8 mouse cellular contexts compared by ENCODE assay signal in the genomic region with DNA sequence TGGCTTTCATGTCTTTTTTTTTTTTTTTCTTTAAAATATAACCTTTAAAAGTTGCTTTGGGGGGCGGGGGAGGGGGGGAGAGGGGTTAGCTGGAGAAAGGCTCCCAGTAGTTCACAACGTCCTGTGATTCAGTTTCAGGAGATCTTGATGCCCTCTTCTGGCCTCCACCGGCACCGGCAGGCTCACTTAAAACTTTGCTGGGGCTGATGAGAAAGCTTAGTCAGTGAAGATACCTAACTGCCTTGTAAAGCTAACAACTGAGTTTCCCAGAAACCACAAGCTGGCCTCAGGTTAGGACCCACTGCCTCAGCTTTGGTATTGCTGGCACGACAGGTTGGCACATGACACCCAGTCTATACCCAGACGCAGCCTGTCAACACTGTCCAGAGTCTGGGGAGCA. TPM values are rescaled to one million over a fixed set of nuclear protein-coding genes. Genes with fewer than 3 reads are reported as not detected.
DNase-seq lines count a peak whose midpoint lies in the region; ATAC-seq and TF ChIP-seq lines count a peak whose summit lies in the region.

No protein-coding gene starts in this region.

- peaks cover 29% of the 10 kb centered on the region for H3K27me3 ChIP-seq in stomach, embryonic 15.5 days (replicated peaks)
- H3K27me3 ChIP-seq in hindbrain, embryonic 16.5 days (replicated peaks; ENCODE audit: control insufficient read depth, insufficient read depth, low read length): peaks cover 37% of the 10 kb centered on the region

- H3K36me3 ChIP-seq in stomach, embryonic 15.5 days: no peaks in the 10 kb centered on the region
- no peaks in the 10 kb centered on the region for H3K36me3 ChIP-seq in hindbrain, embryonic 16.5 days (ENCODE audit: control insufficient read depth, insufficient read depth, low read length)

- no peak overlapping the region for H3K27ac ChIP-seq in gastrocnemius, adult 2 months
- no peak overlapping the region for H3K27ac ChIP-seq in stomach, embryonic 15.5 days
- H3K27ac ChIP-seq in hindbrain, embryonic 16.5 days (ENCODE audit: low read depth, low read length): no peak overlapping the region

- peaks cover 19% of the 10 kb centered on the region; the same call in 1 of the 2 replicates for H3K4me1 ChIP-seq in stomach, embryonic 15.5 days
- H3K4me1 ChIP-seq in hindbrain, embryonic 16.5 days (ENCODE audit: control insufficient read depth, insufficient read depth, low read depth, low read length): peaks cover 11% of the 10 kb centered on the region

- peak overlapping the region; percentile 90 for H3K4me2 ChIP-seq in stomach, embryonic 15.5 days
- no peak overlapping the region for H3K4me2 ChIP-seq in hindbrain, embryonic 16.5 days (ENCODE audit: low read length)

- peak overlapping the region; percentile 82; the same call in 1 of the 2 replicates for H3K4me3 ChIP-seq in gastrocnemius, adult 2 months
- peak overlapping the region; percentile 53; the same call in 1 of the 2 replicates for H3K4me3 ChIP-seq in stomach, embryonic 15.5 days (replicated peaks)
- no peak overlapping the region for H3K4me3 ChIP-seq in hindbrain, embryonic 16.5 days (ENCODE audit: low read length)

- H3K9me3 ChIP-seq in stomach, embryonic 15.5 days: no peaks in the 10 kb centered on the region
- H3K9me3 ChIP-seq in hindbrain, embryonic 16.5 days (ENCODE audit: control insufficient read depth, low read length): no peaks in the 10 kb centered on the region

- ATAC-seq in inflammation-experienced regulatory T-cells, adult 6 months: peak; percentile 57
- ATAC-seq in stomach, embryonic 15.5 days (ENCODE audit: insufficient read depth, low FRiP score, low read depth): no peak
- ATAC-seq in hindbrain, embryonic 16.5 days: no peak

- 16% methylated on average over 6 of the region's 6 CpGs for WGBS in stomach, embryonic 15.5 days
- 15% methylated on average over 6 of the region's 6 CpGs for WGBS in hindbrain, embryonic 16.5 days

- no peak overlapping the region for H3K9ac ChIP-seq in stomach, embryonic 15.5 days
- no peak overlapping the region for H3K9ac ChIP-seq in hindbrain, embryonic 16.5 days (ENCODE audit: low read depth, low read length)

- intact Hi-C loops in gastrocnemius, adult 2 months (cut with DNase I): loop anchor here (1.0 kb wide), 1 partner anchor 99 kb away; no protein-coding TSS in a partner anchor

- TF ChIP-seq CTCF in gastrocnemius, adult 2 months (IDR thresholded peaks at IDR 0.05): peak; percentile 55

- DNase-seq in gastrocnemius, adult 2 months: peak; percentile 47
- DNase-seq in gastrocnemius, postnatal 10 days: no peak
- DNase-seq in adrenal gland, postnatal 25 days: peak; percentile 58
- DNase-seq in lung, adult 18-20 months: peak; percentile 54 to 56
- DNase-seq in left cerebral cortex, adult 11 months (ENCODE audit: low spot score): no peak

RNA-seq across cellular contexts. Expression of gene Smagp, which starts 0.9 kb away (rescaled TPM):
- total RNA-seq in gastrocnemius, adult 2 months (2021): 1 to 10 TPM; 1.9 to 3.5 TPM
- total RNA-seq in gastrocnemius, postnatal 10 days (2021): 1 to 10 TPM; 6.5 to 8.6 TPM
- 37.9 and 39.0 TPM in 2 replicates for total RNA-seq in adrenal gland, postnatal 25 days (2021)
- polyA plus RNA-seq in inflammation-experienced regulatory T-cells, adult 6 months (2017; shearing (Covaris generic)): 1 to 10 TPM in 1 of 3 experiments, not detected in 2; 1.3 TPM
- 37.8 and 41.9 TPM in 2 replicates for polyA plus RNA-seq in stomach, embryonic 15.5 days (2015; fragmentation: Nextera tagmentation; extraction: Ambion mirVana)
- 3.6 and 4.1 TPM in 2 replicates for polyA plus RNA-seq in hindbrain, embryonic 16.5 days (2015; fragmentation: Nextera tagmentation; extraction: Ambion mirVana)

RNA-seq across cellular contexts. Expression of gene Dazap2, which starts 22.5 kb away (rescaled TPM):
- total RNA-seq in gastrocnemius, adult 2 months (2021): 10 to 100 TPM; 61.3 to 72.4 TPM
- total RNA-seq in gastrocnemius, postnatal 10 days (2021): 10 to 100 TPM; 64.8 to 67.8 TPM
- total RNA-seq in adrenal gland, postnatal 25 days (2021): 234 and 249 TPM in 2 replicates
- polyA plus RNA-seq in inflammation-experienced regulatory T-cells, adult 6 months (2017; shearing (Covaris generic)): 100 to 1,000 TPM; 722 to 762 (median 736) TPM
- 194 and 215 TPM in 2 replicates for polyA plus RNA-seq in stomach, embryonic 15.5 days (2015; fragmentation: Nextera tagmentation; extraction: Ambion mirVana)
- polyA plus RNA-seq in hindbrain, embryonic 16.5 days (2015; fragmentation: Nextera tagmentation; extraction: Ambion mirVana): 123 and 134 TPM in 2 replicates

RNA-seq across cellular contexts. Expression of gene Bin2, which starts 31.7 kb away (rescaled TPM):
- under 1 TPM in 1 of 2 experiments, not detected in 1; 0.69 TPM for total RNA-seq in gastrocnemius, adult 2 months (2021)
- 1 to 10 TPM in 1 of 2 experiments, under 1 TPM in 1; 0.59 to 2.0 TPM for total RNA-seq in gastrocnemius, postnatal 10 days (2021)
- 1.3 and 1.8 TPM in 2 replicates for total RNA-seq in adrenal gland, postnatal 25 days (2021)
- 100 to 1,000 TPM; 292 to 493 (median 317) TPM for polyA plus RNA-seq in inflammation-experienced regulatory T-cells, adult 6 months (2017; shearing (Covaris generic))
- 7.1 TPM in 2 replicates for polyA plus RNA-seq in stomach, embryonic 15.5 days (2015; fragmentation: Nextera tagmentation; extraction: Ambion mirVana)
- polyA plus RNA-seq in hindbrain, embryonic 16.5 days (2015; fragmentation: Nextera tagmentation; extraction: Ambion mirVana): 1.6 and 1.9 TPM in 2 replicates

RNA-seq across cellular contexts. Expression of gene Pou6f1, which starts 37.9 kb away (rescaled TPM):
- total RNA-seq in gastrocnemius, adult 2 months (2021): 10 to 100 TPM; 12.9 to 13.1 TPM
- 10 to 100 TPM; 11.1 to 13.2 TPM for total RNA-seq in gastrocnemius, postnatal 10 days (2021)
- total RNA-seq in adrenal gland, postnatal 25 days (2021): 18.3 and 20.5 TPM in 2 replicates
- 10 to 100 TPM in 2 of 3 experiments, 1 to 10 TPM in 1; 7.4 to 19.8 (median 18.8) TPM for polyA plus RNA-seq in inflammation-experienced regulatory T-cells, adult 6 months (2017; shearing (Covaris generic))
- polyA plus RNA-seq in stomach, embryonic 15.5 days (2015; fragmentation: Nextera tagmentation; extraction: Ambion mirVana): 4.7 and 4.9 TPM in 2 replicates
- 26.4 and 31.2 TPM in 2 replicates for polyA plus RNA-seq in hindbrain, embryonic 16.5 days (2015; fragmentation: Nextera tagmentation; extraction: Ambion mirVana)

RNA-seq across cellular contexts. Expression of gene Cela1, which starts 50.1 kb away (rescaled TPM):
- not detected for total RNA-seq in gastrocnemius, adult 2 months (2021)
- 1 to 10 TPM in 1 of 2 experiments, not detected in 1; 1.2 TPM for total RNA-seq in gastrocnemius, postnatal 10 days (2021)
- total RNA-seq in adrenal gland, postnatal 25 days (2021): 58.0 and 58.6 TPM in 2 replicates
- 10 to 100 TPM in 1 of 3 experiments, 1 to 10 TPM in 2; 6.8 to 12.6 (median 8.2) TPM for polyA plus RNA-seq in inflammation-experienced regulatory T-cells, adult 6 months (2017; shearing (Covaris generic))
- polyA plus RNA-seq in stomach, embryonic 15.5 days (2015; fragmentation: Nextera tagmentation; extraction: Ambion mirVana): 273 and 329 TPM in 2 replicates
- polyA plus RNA-seq in hindbrain, embryonic 16.5 days (2015; fragmentation: Nextera tagmentation; extraction: Ambion mirVana): 1.4 and 2.0 TPM in 2 replicates

Comparison
In these comparisons a context has a peak if more than half of its experiments do, and no peak if none do; other contexts are left out.
1. DNase-seq: peak in gastrocnemius, adult 2 months (single experiment), adrenal gland, postnatal 25 days (single experiment) and lung, adult 18-20 months (2 of 2); none in gastrocnemius, postnatal 10 days (single experiment) and left cerebral cortex, adult 11 months (single experiment).